Mouse (Mus musculus): Measurements from ENCODE around the gene Atp7b.

DNA sequence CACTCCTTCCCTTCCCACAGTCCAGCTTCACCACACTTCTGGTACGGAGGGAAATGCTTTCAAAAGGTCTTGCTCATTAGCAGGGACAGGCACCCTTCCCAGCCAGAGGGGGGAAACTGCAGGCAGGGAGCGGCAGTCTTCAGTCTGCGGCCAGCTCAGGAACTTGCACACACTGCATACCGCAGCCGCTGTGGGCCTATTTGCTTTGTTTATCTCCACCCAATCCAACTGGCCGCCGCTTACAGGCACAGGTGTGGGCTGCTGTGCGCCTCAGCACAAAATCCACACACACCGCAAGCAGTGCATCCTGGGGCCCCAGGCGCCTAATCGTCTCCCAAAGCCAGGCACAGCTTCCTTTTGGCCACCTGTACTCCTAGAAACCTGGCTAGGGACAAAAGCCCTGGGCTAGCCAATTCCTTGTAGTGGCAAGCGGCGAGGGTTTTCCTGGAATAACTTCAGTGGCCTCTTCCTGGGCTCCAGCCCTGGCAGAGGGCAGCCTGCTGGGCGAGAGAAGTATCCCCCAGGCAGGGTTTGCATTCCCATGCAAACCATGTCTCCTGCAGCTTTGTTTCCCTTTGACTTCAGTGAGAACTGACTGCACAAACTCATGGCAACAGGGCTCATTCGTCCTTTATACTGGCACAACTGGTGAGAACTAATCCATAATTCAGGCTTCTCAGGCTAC lies 20.5 kb downstream of the Atp7b start:
- TF ChIP-seq EP300 (IDR thresholded peaks at IDR 0.05; ENCODE audit: low read depth in 1 of 2, low read length in 2 of 2), result no peak
- no peak for TF ChIP-seq MAFK (IDR thresholded peaks at IDR 0.05; ENCODE audit: borderline replicate concordance, low read depth, low read length)
- TF ChIP-seq TAL1 (IDR thresholded peaks at IDR 0.05; ENCODE audit: low read length), result no peak
- TF ChIP-seq TCF12 (IDR thresholded peaks at IDR 0.05; ENCODE audit: low read depth, low read length), result no peak
- TF ChIP-seq UBTF (IDR thresholded peaks at IDR 0.05; ENCODE audit: borderline replicate concordance, insufficient read depth, low read depth, low read length), result no peak
- TF ChIP-seq MEF2A (IDR thresholded peaks at IDR 0.05; ENCODE audit: extremely low read depth, insufficient replicate concordance, low read depth, low read length, poor library complexity, severe bottlenecking), result no peak
- no peak for TF ChIP-seq CTCF (IDR thresholded peaks at IDR 0.05 in 2 of 3, conservative IDR thresholded peaks at IDR 0.05 in 1 of 3; ENCODE audit: control insufficient read depth in 1 of 3, insufficient read depth in 1 of 3, low read depth in 2 of 3, low read length in 3 of 3, poor library complexity in 1 of 3, severe bottlenecking in 1 of 3)
- no peak for TF ChIP-seq JUND (IDR thresholded peaks at IDR 0.05; ENCODE audit: low read depth, low read length)
- no peak for TF ChIP-seq ZKSCAN1 (IDR thresholded peaks at IDR 0.05; ENCODE audit: low read depth, low read length)
- TF ChIP-seq KAT2A (conservative IDR thresholded peaks at IDR 0.05; ENCODE audit: low read depth, low read length), result no peak
- no peak for TF ChIP-seq ZMIZ1 (IDR thresholded peaks at IDR 0.05; ENCODE audit: low read depth, low read length)
